Mouse (Mus musculus) layer of hippocampus, postnatal 25 days (tissue): ENCODE results near the gene Lbx2. TPM values are rescaled to one million over a fixed set of nuclear protein-coding genes. Genes with fewer than 3 reads are reported as not detected.

ENCODE experiments used
- DNase-seq, 2 experiments: peaks; one replicate each; pipeline ENCODE4 v3.0.0; 2022; ENCODE audit warnings: mixed read lengths in 2 of 2, low spot score in 1 of 2; ENCODE audit errors: extremely low spot score in 1 of 2
- total RNA-seq, 2 experiments: library from RNA; stranded (reverse); gene quantifications; 2 replicates each; pipeline ENCODE4 v1.2.3; 2021

The Lbx2 gene
- under 1 TPM in 1 of 2 experiments, not detected in 1; 0.77 TPM for total RNA-seq

- no peak for DNase-seq
Measured at GRCm38 (mm10) chr6:83086121-83087035, at the start of gene Lbx2. Lbx2 (plus strand) TSS chr6:83086367.

GRCm38 (mm10) chr6:83037188-83037587 lies 49.0 kb upstream of the Lbx2 start:
- no peak for DNase-seq

- DNase-seq, result peak; percentile 87 to 93
Measured at GRCm38 (mm10) chr6:83038496-83039012, 47.6 kb upstream of the Lbx2 start.

- no peak for DNase-seq
Measured at GRCm38 (mm10) chr6:83040601-83041000, 45.6 kb upstream of the Lbx2 start.

- DNase-seq, result no peak
Measured at GRCm38 (mm10) chr6:83043561-83043960, 42.6 kb upstream of the Lbx2 start.

- DNase-seq, result no peak
Measured at GRCm38 (mm10) chr6:83043993-83044392, 42.2 kb upstream of the Lbx2 start.

- DNase-seq, result no peak
Measured at GRCm38 (mm10) chr6:83044742-83045141, 41.4 kb upstream of the Lbx2 start.

- no peak for DNase-seq
Measured at GRCm38 (mm10) chr6:83049367-83049766, 36.8 kb upstream of the Lbx2 start.

- peak in 1 of 2 experiments; percentile 49 for DNase-seq
Measured at GRCm38 (mm10) chr6:83053136-83053960, 32.8 kb upstream of the Lbx2 start.

GRCm38 (mm10) chr6:83054074-83054851 lies 31.9 kb upstream of the Lbx2 start, which contains the start of gene Aup1:
Aup1 (plus strand) TSS chr6:83054521.
- DNase-seq, result peak; percentile 89 to 91

GRCm38 (mm10) chr6:83054871-83055431 lies 31.2 kb upstream of the Lbx2 start, which contains the start of gene Htra2:
Htra2 (minus strand) TSS chr6:83055273.
- peak in 1 of 2 experiments; percentile 29 for DNase-seq

- no peak for DNase-seq
Measured at GRCm38 (mm10) chr6:83057790-83058189, 28.4 kb upstream of the Lbx2 start, which contains the start of gene Dqx1. Dqx1 (plus strand) TSS chr6:83057844.

GRCm38 (mm10) chr6:83058725-83059124 lies 27.4 kb upstream of the Lbx2 start:
- no peak for DNase-seq

GRCm38 (mm10) chr6:83065995-83066394 lies 20.2 kb upstream of the Lbx2 start:
- no peak for DNase-seq

GRCm38 (mm10) chr6:83066441-83066840 lies 19.7 kb upstream of the Lbx2 start:
- DNase-seq, result no peak

- no peak for DNase-seq
Measured at GRCm38 (mm10) chr6:83068221-83068620, 17.9 kb upstream of the Lbx2 start.

GRCm38 (mm10) chr6:83068706-83069487 lies 17.3 kb upstream of the Lbx2 start:
- DNase-seq, result no peak

- DNase-seq, result no peak
Measured at GRCm38 (mm10) chr6:83069488-83070246, 16.5 kb upstream of the Lbx2 start.

- no peak for DNase-seq
Measured at GRCm38 (mm10) chr6:83070247-83070310, 16.1 kb upstream of the Lbx2 start, which contains the start of gene Tlx2. Tlx2 (minus strand) TSS chr6:83070293.
